Mouse (Mus musculus) erythroblast, embryonic 14.5 days (primary cell): ENCODE measurements around the gene Birc3. TPM values are rescaled to one million over a fixed set of nuclear protein-coding genes. Genes with fewer than 3 reads are reported as not detected.
A peak's percentile ranks its signal among the peaks of the same experiment; 100 is the strongest.

ENCODE experiments used
- H3K27me3 ChIP-seq: 2 replicates; pipeline ENCODE4 v1.6.1; 2012; ENCODE audit warnings: inconsistent platforms; ENCODE audit not compliant: control insufficient read depth
- H3K36me3 ChIP-seq: 2 replicates; pipeline ENCODE4 v1.6.1; 2012; ENCODE audit warnings: mild to moderate bottlenecking, inconsistent platforms; ENCODE audit not compliant: control insufficient read depth
- H3K4me1 ChIP-seq: 2 replicates; pipeline ENCODE4 v1.6.1; 2012; ENCODE audit warnings: inconsistent platforms; ENCODE audit not compliant: control insufficient read depth
- H3K4me3 ChIP-seq: replicated peaks from 2 replicates; pipeline ENCODE3; 2012; ENCODE audit warnings: moderate library complexity, mild to moderate bottlenecking, inconsistent platforms
- H3K9me3 ChIP-seq: 2 replicates; pipeline ENCODE4 v1.6.1; 2012; ENCODE audit warnings: low read length, inconsistent platforms, mixed read lengths; ENCODE audit not compliant: control insufficient read depth
- GATA1 ChIP-seq: IDR thresholded peaks from 2 replicates; pipeline ENCODE4 v1.6.1; 2012; ENCODE audit warnings: low read length, inconsistent platforms, mixed read lengths
- TAL1 ChIP-seq: IDR thresholded peaks from 3 replicates; pipeline ENCODE4 v1.6.1; 2012; ENCODE audit warnings: low read length, inconsistent platforms, mixed read lengths
- polyA plus RNA-seq: library from polyadenylated mRNA; stranded (reverse); fragments of >175 nt; gene quantifications from 2 replicates; pipeline ENCODE4 v1.2.3, GENCODE M21; 2012

Birc3 gene
- polyA plus RNA-seq, 1 experiment: 0.09 TPM

GRCm38 (mm10) chr9:7851841-7852240, 21.1 kb downstream of the Birc3 start:
- peaks cover 3% of the 10 kb centered on the region; the same call in 1 of the 2 replicates for H3K4me1 ChIP-seq
- peaks cover 10% of the 10 kb centered on the region for H3K36me3 ChIP-seq
- no peaks in the 10 kb centered on the region for H3K9me3 ChIP-seq
- H3K27me3 ChIP-seq: no peaks in the 10 kb centered on the region
- H3K4me3 ChIP-seq: no peak overlapping the region
- TF ChIP-seq GATA1 (no peak), TAL1 (no peak)

- no peaks in the 10 kb centered on the region for H3K27me3 ChIP-seq
- no peak for TF ChIP-seq TAL1
- H3K4me3 ChIP-seq: no peak overlapping the region
- H3K4me1 ChIP-seq: peaks cover 3% of the 10 kb centered on the region; the same call in 1 of the 2 replicates
- no peaks in the 10 kb centered on the region for H3K9me3 ChIP-seq
- peaks cover 7% of the 10 kb centered on the region for H3K36me3 ChIP-seq
These were observed 24.8 kb downstream of the Birc3 start for GRCm38 (mm10) chr9:7848191-7848590.

GRCm38 (mm10) chr9:7846667-7847199, 26.3 kb downstream of the Birc3 start:
- TF ChIP-seq GATA1 (no peak), TAL1 (no peak)
- no peaks in the 10 kb centered on the region for H3K27me3 ChIP-seq
- no peak overlapping the region for H3K4me3 ChIP-seq
- H3K36me3 ChIP-seq: peaks cover 4% of the 10 kb centered on the region
- no peaks in the 10 kb centered on the region for H3K4me1 ChIP-seq
- no peaks in the 10 kb centered on the region for H3K9me3 ChIP-seq

GRCm38 (mm10) chr9:7845216-7845895, 27.6 kb downstream of the Birc3 start:
- TF ChIP-seq TAL1 (no peak), GATA1 (no peak)
- no peak overlapping the region for H3K4me3 ChIP-seq
- H3K36me3 ChIP-seq: peaks cover 4% of the 10 kb centered on the region
- no peaks in the 10 kb centered on the region for H3K27me3 ChIP-seq
- no peaks in the 10 kb centered on the region for H3K9me3 ChIP-seq
- H3K4me1 ChIP-seq: no peaks in the 10 kb centered on the region

- TF ChIP-seq GATA1 (no peak), TAL1 (no peak)
- Histone ChIP-seq H3K4me3 (no peak overlapping the region), H3K4me1 (peaks cover 15% of the 10 kb centered on the region), H3K27me3 (no peaks in the 10 kb centered on the region), H3K36me3 (no peaks in the 10 kb centered on the region), H3K9me3 (no peaks in the 10 kb centered on the region)
These were observed 31.8 kb downstream of the Birc3 start for GRCm38 (mm10) chr9:7841221-7841620.

- TF ChIP-seq GATA1 (no peak), TAL1 (no peak)
- Histone ChIP-seq H3K4me1 (peaks cover 35% of the 10 kb centered on the region), H3K27me3 (no peaks in the 10 kb centered on the region), H3K4me3 (peak overlapping the region; percentile 94), H3K36me3 (peaks cover 21% of the 10 kb centered on the region), H3K9me3 (no peaks in the 10 kb centered on the region)
These were observed 35.1 kb downstream of the Birc3 start for GRCm38 (mm10) chr9:7837806-7838440.

- peaks cover 41% of the 10 kb centered on the region for H3K4me1 ChIP-seq
- peaks cover 29% of the 10 kb centered on the region for H3K36me3 ChIP-seq
- peak within 1 kb of the TSS; percentile 94 for H3K4me3 ChIP-seq
- no peaks in the 10 kb centered on the region for H3K27me3 ChIP-seq
- TF ChIP-seq GATA1: no peak
- H3K9me3 ChIP-seq: no peaks in the 10 kb centered on the region
These were observed 35.8 kb downstream of the Birc3 start, which contains the start of gene Birc2 for GRCm38 (mm10) chr9:7836905-7837805. Gene Birc2 (minus strand): TSS chr9:7837064.

GRCm38 (mm10) chr9:7836331-7836730, 36.7 kb downstream of the Birc3 start:
- TF ChIP-seq GATA1 (no peak), TAL1 (no peak)
- Histone ChIP-seq H3K4me3 (peak overlapping the region; percentile 94), H3K36me3 (peaks cover 31% of the 10 kb centered on the region)

More at GRCm38 (mm10) chr9:7836331-7836730, 36.7 kb downstream of the Birc3 start:
- Histone ChIP-seq H3K27me3 (no peaks in the 10 kb centered on the region), H3K9me3 (no peaks in the 10 kb centered on the region), H3K4me1 (peaks cover 45% of the 10 kb centered on the region)
